9 mouse cellular contexts compared by ENCODE assay signal in the genomic region with DNA sequence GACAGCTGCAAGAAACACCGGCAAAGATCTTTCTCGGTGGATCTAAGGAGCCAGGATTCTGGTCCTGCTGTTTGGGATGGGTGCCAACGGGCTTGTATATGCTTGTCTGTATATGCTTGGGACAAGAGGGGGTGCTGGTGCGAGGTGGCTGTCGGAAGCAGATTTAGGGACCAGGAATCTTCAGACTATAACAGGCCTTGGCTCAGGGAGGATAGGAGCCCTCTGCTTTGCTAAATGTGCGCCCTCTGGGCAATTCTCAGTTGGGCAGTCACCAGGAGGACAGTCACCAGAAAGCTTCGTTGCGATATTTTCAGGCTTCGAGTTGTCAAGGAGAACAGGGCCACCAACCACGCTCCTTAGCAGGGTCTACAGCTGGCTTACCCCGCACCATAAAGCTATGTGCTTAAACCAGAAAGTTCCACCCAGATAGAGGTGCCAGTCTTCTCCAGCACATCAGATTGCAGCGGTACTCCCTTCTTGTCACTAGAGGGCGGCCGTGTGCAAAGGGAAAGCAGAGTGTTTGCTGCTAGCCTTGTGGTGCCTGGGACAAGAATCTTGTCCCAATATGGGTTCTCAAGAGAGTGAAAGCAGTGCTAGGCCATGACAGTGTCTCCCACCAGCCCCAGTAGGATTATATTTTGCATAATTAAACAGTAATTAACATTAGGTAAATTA. TPM values are rescaled to one million over a fixed set of nuclear protein-coding genes. Genes with fewer than 3 reads are reported as not detected.
DNase-seq lines count a peak whose midpoint lies in the region; ATAC-seq and TF ChIP-seq lines count a peak whose summit lies in the region.
"Had no signal": no experiment of that assay in that cellular context is flagged by ENCODE, and none has a peak within 500 bp of the region (broad histone marks: within the 10 kb centered on the region; RNA-seq: fewer than 3 reads in every experiment).

No protein-coding gene starts in this region.

- H3K27me3 ChIP-seq in hindbrain, embryonic 10.5 days (ENCODE audit: insufficient read depth, poor library complexity, severe bottlenecking) = no peaks in the 10 kb centered on the region; the same call in 1 of the 2 replicates
- H3K27me3 ChIP-seq in hindbrain, embryonic 12.5 days = 0 out of 2 replicates have a peak, but pooled peaks cover 3% of the 10 kb centered on the region
- H3K27me3 ChIP-seq in cerebellum, adult 2 months (ENCODE audit: control insufficient read depth, insufficient read depth, low read length) = no peaks in the 10 kb centered on the region
- H3K27me3 ChIP-seq in intestine, postnatal 0 days (replicated peaks; ENCODE audit: control insufficient read depth, insufficient read depth, low read length) = no peaks in the 10 kb centered on the region
- H3K27me3 ChIP-seq in midbrain, embryonic 13.5 days = no peaks in the 10 kb centered on the region
- H3K27me3 ChIP-seq in spleen, adult 2 months (ENCODE audit: control insufficient read depth, insufficient read depth, low read length) = no peaks in the 10 kb centered on the region

- intact Hi-C loops in left cerebral cortex, postnatal 25 days (cut with DNase I) = loop anchor here (2.0 to 10.0 kb wide), 4 partner anchors 38 to 260 kb away; no protein-coding TSS in a partner anchor

- ATAC-seq in hindbrain, embryonic 12.5 days (ENCODE audit: low FRiP score) = no peak; the same call in 1 of the 2 replicates
- peak; percentile 38; the same call in 1 of the 2 replicates for ATAC-seq in intestine, postnatal 0 days
- peak; percentile 86 for ATAC-seq in midbrain, embryonic 13.5 days

- H3K27ac ChIP-seq in hindbrain, embryonic 10.5 days = no peak overlapping the region
- H3K27ac ChIP-seq in hindbrain, embryonic 12.5 days = no peak overlapping the region
- H3K27ac ChIP-seq in cerebellum, adult 2 months (ENCODE audit: insufficient read depth, low read length) = no peak overlapping the region
- H3K27ac ChIP-seq in intestine, postnatal 0 days (ENCODE audit: low read depth, low read length) = no peak overlapping the region
- H3K27ac ChIP-seq in midbrain, embryonic 13.5 days = no peak overlapping the region
- H3K27ac ChIP-seq in spleen, adult 2 months (ENCODE audit: insufficient read depth, low read length) = no peak overlapping the region

- H3K4me1 ChIP-seq in hindbrain, embryonic 10.5 days (replicated peaks) = no peaks in the 10 kb centered on the region
- H3K4me1 ChIP-seq in hindbrain, embryonic 12.5 days = no peaks in the 10 kb centered on the region
- H3K4me1 ChIP-seq in cerebellum, adult 2 months (ENCODE audit: control insufficient read depth, insufficient read depth, low read length) = no peaks in the 10 kb centered on the region; the same call in 1 of the 2 replicates
- no peaks in the 10 kb centered on the region for H3K4me1 ChIP-seq in intestine, postnatal 0 days (replicated peaks; ENCODE audit: control insufficient read depth, insufficient read depth, low read length)
- no peaks in the 10 kb centered on the region for H3K4me1 ChIP-seq in midbrain, embryonic 13.5 days (replicated peaks)
- no peaks in the 10 kb centered on the region for H3K4me1 ChIP-seq in spleen, adult 2 months (ENCODE audit: control insufficient read depth, insufficient read depth, insufficient read length)

- WGBS in hindbrain, embryonic 10.5 days = 42% methylated on average over 14 of the region's 14 CpGs
- WGBS in hindbrain, embryonic 12.5 days = 43% methylated on average over 14 of the region's 14 CpGs
- 28% methylated on average over 14 of the region's 14 CpGs for WGBS in cerebellum, adult 2 months
- 34% methylated on average over 14 of the region's 14 CpGs for WGBS in intestine, postnatal 0 days
- WGBS in midbrain, embryonic 13.5 days = 41% methylated on average over 14 of the region's 14 CpGs
- WGBS in spleen, adult 2 months = 39% methylated on average over 14 of the region's 14 CpGs

- H3K4me2 ChIP-seq in hindbrain, embryonic 12.5 days (replicated peaks) = no peak overlapping the region
- H3K4me2 ChIP-seq in intestine, postnatal 0 days (replicated peaks; ENCODE audit: low read depth) = no peak overlapping the region
- no peak overlapping the region for H3K4me2 ChIP-seq in midbrain, embryonic 13.5 days (replicated peaks)

- H3K9ac ChIP-seq in hindbrain, embryonic 12.5 days = no peak overlapping the region
- H3K9ac ChIP-seq in intestine, postnatal 0 days (ENCODE audit: low read depth, low read length) = no peak overlapping the region
- H3K9ac ChIP-seq in midbrain, embryonic 13.5 days (replicated peaks) = no peak overlapping the region

- H3K36me3 ChIP-seq in hindbrain, embryonic 10.5 days = no peaks in the 10 kb centered on the region
- no peaks in the 10 kb centered on the region for H3K36me3 ChIP-seq in hindbrain, embryonic 12.5 days
- no peaks in the 10 kb centered on the region for H3K36me3 ChIP-seq in intestine, postnatal 0 days (ENCODE audit: control insufficient read depth, insufficient read depth)
- H3K36me3 ChIP-seq in midbrain, embryonic 13.5 days = no peaks in the 10 kb centered on the region
- H3K36me3 ChIP-seq in spleen, adult 2 months (ENCODE audit: control insufficient read depth, insufficient read depth, low read length) = no peaks in the 10 kb centered on the region

- H3K9me3 ChIP-seq in hindbrain, embryonic 10.5 days = no peaks in the 10 kb centered on the region
- H3K9me3 ChIP-seq in hindbrain, embryonic 12.5 days (replicated peaks) = no peaks in the 10 kb centered on the region
- H3K9me3 ChIP-seq in intestine, postnatal 0 days (ENCODE audit: control insufficient read depth) = no peaks in the 10 kb centered on the region
- H3K9me3 ChIP-seq in midbrain, embryonic 13.5 days = no peaks in the 10 kb centered on the region

- peak; percentile 94 for TF ChIP-seq CTCF in cerebellum, adult 2 months (IDR thresholded peaks at IDR 0.05; ENCODE audit: borderline replicate concordance, insufficient read depth, low read depth, low read length)
- peak; percentile 98 for TF ChIP-seq CTCF in intestine, postnatal 0 days (IDR thresholded peaks at IDR 0.05; ENCODE audit: low read depth)
- TF ChIP-seq CTCF in spleen, adult 2 months (IDR thresholded peaks at IDR 0.05; ENCODE audit: extremely low read depth, insufficient read depth, insufficient read length, insufficient replicate concordance) = peak; percentile 90; the same call in 1 of the 2 replicates

- peak; percentile 76 for DNase-seq in hindbrain, embryonic 10.5 days (ENCODE audit: low spot score)
- peak; percentile 64 to 75 for DNase-seq in cerebellum, adult 2 months
- DNase-seq in forelimb bud, embryonic 11.5 days (ENCODE audit: low read depth, low spot score) = peak; percentile 67
- DNase-seq in left cerebral cortex, postnatal 25 days (ENCODE audit: low spot score in 2 of 2) = peak; percentile 59 to 74
- peak; percentile 38 to 66 for DNase-seq in spleen, adult 2 months (ENCODE audit: low read depth in 1 of 2, low spot score in 2 of 2)

- no peak overlapping the region for H3K4me3 ChIP-seq in hindbrain, embryonic 10.5 days
- H3K4me3 ChIP-seq in hindbrain, embryonic 12.5 days = no peak overlapping the region
- H3K4me3 ChIP-seq in cerebellum, adult 2 months (replicated peaks; ENCODE audit: insufficient read depth, low read depth, low read length) = no peak overlapping the region
- no peak overlapping the region for H3K4me3 ChIP-seq in intestine, postnatal 0 days (ENCODE audit: low read depth, low read length)
- no peak overlapping the region for H3K4me3 ChIP-seq in midbrain, embryonic 13.5 days (replicated peaks)
- H3K4me3 ChIP-seq in spleen, adult 2 months (ENCODE audit: extremely low read depth, insufficient read depth, insufficient read length) = no peak overlapping the region
- H3K4me3 ChIP-seq: myocyte had no signal

- no peak for TF ChIP-seq POLR2A in cerebellum, adult 2 months (IDR thresholded peaks at IDR 0.05; ENCODE audit: borderline replicate concordance, insufficient read depth, low read length)
- TF ChIP-seq POLR2A in spleen, adult 2 months (IDR thresholded peaks at IDR 0.05; ENCODE audit: low read depth, low read length) = no peak

RNA-seq across cellular contexts. Expression of gene Clec2l, which starts 12.5 kb away (rescaled TPM):
- 1.1 and 1.7 TPM in 2 replicates for polyA plus RNA-seq in hindbrain, embryonic 10.5 days (2016; fragmentation: Nextera tagmentation; extraction: Ambion mirVana)
- polyA plus RNA-seq in hindbrain, embryonic 12.5 days (2016; fragmentation: Nextera tagmentation; extraction: Ambion mirVana) = 4.1 and 4.8 TPM in 2 replicates
- polyA plus RNA-seq in cerebellum, adult 2 months (2012; rRNA removed) = 226 and 246 TPM in 2 replicates
- polyA plus RNA-seq in intestine, postnatal 0 days (2015; fragmentation: Nextera tagmentation; extraction: Ambion mirVana) = 0.81 and 0.92 TPM in 2 replicates
- total RNA-seq in left cerebral cortex, postnatal 25 days (2021) = 10 to 100 TPM; 87.5 to 89.3 TPM
- 5.6 and 6.2 TPM in 2 replicates for polyA plus RNA-seq in midbrain, embryonic 13.5 days (2015; fragmentation: Nextera tagmentation; extraction: Ambion mirVana)
- 2.0 and 2.9 TPM in 2 replicates for polyA plus RNA-seq in spleen, adult 2 months (2012; rRNA removed)

RNA-seq across cellular contexts. Expression of gene Klrg2, which starts 13.4 kb away (rescaled TPM):
- 0.05 and 0.14 TPM in 2 replicates for polyA plus RNA-seq in hindbrain, embryonic 10.5 days (2016; fragmentation: Nextera tagmentation; extraction: Ambion mirVana)
- polyA plus RNA-seq in hindbrain, embryonic 12.5 days (2016; fragmentation: Nextera tagmentation; extraction: Ambion mirVana) = 0.18 and 0.28 TPM in 2 replicates
- polyA plus RNA-seq in cerebellum, adult 2 months (2012; rRNA removed) = 0.73 and 1.0 TPM in 2 replicates
- 0.31 and 0.44 TPM in 2 replicates for polyA plus RNA-seq in intestine, postnatal 0 days (2015; fragmentation: Nextera tagmentation; extraction: Ambion mirVana)
- total RNA-seq in left cerebral cortex, postnatal 25 days (2021) = under 1 TPM; 0.50 to 0.99 TPM
- 0.12 TPM in 1 of 2 replicates, not detected in the other for polyA plus RNA-seq in midbrain, embryonic 13.5 days (2015; fragmentation: Nextera tagmentation; extraction: Ambion mirVana)
- polyA plus RNA-seq in spleen, adult 2 months (2012; rRNA removed) = 0.07 and 0.12 TPM in 2 replicates

Comparison
In these comparisons a context has a peak if more than half of its experiments do, and no peak if none do; other contexts are left out.
1. RNA of gene Clec2l, which starts 12.5 kb away (polyA plus RNA-seq): 226 to 246 TPM in cerebellum, adult 2 months; 5.6 to 6.2 TPM in midbrain, embryonic 13.5 days, 4.1 to 4.8 TPM in hindbrain, embryonic 12.5 days, 2.0 to 2.9 TPM in spleen, adult 2 months, 1.1 to 1.7 TPM in hindbrain, embryonic 10.5 days and 0.81 to 0.92 TPM in intestine, postnatal 0 days; every median in the first group is over 10 times any median in the second.
2. Peak in every context shown above with its lines, with median percentiles within 50 percentile points of each other: DNase-seq and CTCF ChIP-seq.